Mouse (Mus musculus) adipose tissue, adult 10 weeks (tissue): ENCODE measurements around the gene Kdm4c. TPM values are rescaled to one million over a fixed set of nuclear protein-coding genes. Genes with fewer than 3 reads are reported as not detected.

ENCODE experiments used
- polyA plus RNA-seq: library from polyadenylated mRNA; stranded (reverse); fragments of 350-450 nt; fragmentation: Illumina TruSeq; extraction: RNeasy Lipid Tissue Mini Kit (QIAGEN cat#74804); gene quantifications from one replicate; pipeline ENCODE4 v1.2.3, GENCODE M21; 2014; ENCODE audit warnings: low read depth, low replicate concordance

Kdm4c gene
- polyA plus RNA-seq = 13.1 TPM

DNA sequence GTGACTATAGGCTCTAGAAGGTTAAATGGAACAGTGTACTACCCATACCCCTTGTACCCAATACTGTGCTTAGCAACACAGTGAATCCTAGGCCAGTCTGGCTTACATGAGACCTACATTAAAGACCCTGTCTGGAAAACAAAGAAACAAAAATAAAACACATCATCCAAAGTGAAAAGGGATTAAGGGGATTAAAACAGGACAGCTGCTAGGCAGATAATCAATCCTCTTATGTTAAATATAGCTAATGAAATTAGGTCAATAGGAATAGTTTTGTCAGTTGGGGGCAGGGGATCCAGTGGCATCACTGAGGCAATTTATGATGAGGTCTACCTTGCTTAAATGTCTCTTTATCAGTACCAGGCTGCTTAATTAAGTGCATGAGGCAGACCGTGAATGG, at the start of gene Kdm4c:
Kdm4c (plus strand) TSS at position 322 of the 400 bp plus-strand sequence.

Other genes with a start within 250 kb of the Kdm4c start
- gene Frmd3, start 229.1 kb upstream of the Kdm4c start, polyA plus RNA-seq = 0.22 TPM